Mouse (Mus musculus) stomach, postnatal 0 days (tissue): ENCODE measurements around the gene Mrpl52. TPM values are rescaled to one million over a fixed set of nuclear protein-coding genes. Genes with fewer than 3 reads are reported as not detected.

Experiments
- ATAC-seq: fragments of 200-750 bp; cut with Nextera tagmentation; 2 replicates; pipeline ENCODE4 v1.8.0; 2017; ENCODE audit not compliant: low FRiP score, low TSS enrichment
- DNase-seq: peaks from one replicate; pipeline ENCODE4 v3.0.0-alpha.2; 2016; ENCODE audit warnings: low spot score
- H3K27ac ChIP-seq: fragments of 300-500 bp; sonication (generic); replicated peaks from 2 replicates; pipeline ENCODE4 v1.5.1; 2014; ENCODE audit warnings: mild to moderate bottlenecking, control low read depth
- H3K27me3 ChIP-seq: fragments of 300-500 bp; sonication (generic); 2 replicates; pipeline ENCODE4 v1.6.1; 2014; ENCODE audit warnings: low read length; ENCODE audit not compliant: control insufficient read depth, insufficient read depth
- H3K36me3 ChIP-seq: fragments of 300-500 bp; sonication (generic); 2 replicates; pipeline ENCODE4 v1.6.1; 2014; ENCODE audit warnings: low read length, mixed read lengths; ENCODE audit not compliant: control insufficient read depth, insufficient read depth
- H3K4me1 ChIP-seq: fragments of 300-500 bp; sonication (generic); replicated peaks from 2 replicates; pipeline ENCODE4 v1.6.1; 2014; ENCODE audit warnings: antibody characterized with exemption; ENCODE audit not compliant: control insufficient read depth, insufficient read depth
- H3K4me2 ChIP-seq: fragments of 300-500 bp; sonication (generic); replicated peaks from 2 replicates; pipeline ENCODE4 v1.6.1; 2014; ENCODE audit warnings: low read depth, mild to moderate bottlenecking, control low read depth, moderate library complexity
- H3K4me3 ChIP-seq: fragments of 300-500 bp; sonication (generic); 2 replicates; pipeline ENCODE4 v1.5.1; 2014; ENCODE audit warnings: low read depth, low read length, control low read depth
- H3K9ac ChIP-seq: fragments of 300-500 bp; sonication (generic); 2 replicates; pipeline ENCODE4 v1.6.1; 2014; ENCODE audit warnings: mild to moderate bottlenecking, low read length, control low read depth, mixed read lengths
- H3K9me3 ChIP-seq: fragments of 300-500 bp; sonication (generic); 2 replicates; pipeline ENCODE4 v1.6.1; 2016; ENCODE audit warnings: low read length; ENCODE audit not compliant: control insufficient read depth
- CTCF ChIP-seq: IDR thresholded peaks from 2 replicates; pipeline ENCODE4 v1.5.1; 2016; ENCODE audit warnings: antibody characterized with exemption, low read depth, mild to moderate bottlenecking, moderate library complexity
- EP300 ChIP-seq: optimal IDR thresholded peaks from 2 replicates; pipeline ENCODE3; 2016; ENCODE audit warnings: antibody characterized with exemption
- WGBS: fragments of 180-500 bp; shearing (Covaris S2); extraction: QIAGEN DNeasy Blood & Tissue Kit; methylation state at CpG from one replicate; pipeline ENCODE4 v1.1.7; 2014; 5-methylcytosine and 5-hydroxymethylcytosine counted together
- polyA plus RNA-seq: library from polyadenylated mRNA; unstranded; fragments of >200 nt; fragmentation: Nextera tagmentation; extraction: Ambion mirVana; gene quantifications from 2 replicates; pipeline ENCODE4 v1.2.1, GENCODE M21; 2015

The Mrpl52 gene
- polyA plus RNA-seq, 1 experiment from 2014 or later, result 339 TPM

DNA sequence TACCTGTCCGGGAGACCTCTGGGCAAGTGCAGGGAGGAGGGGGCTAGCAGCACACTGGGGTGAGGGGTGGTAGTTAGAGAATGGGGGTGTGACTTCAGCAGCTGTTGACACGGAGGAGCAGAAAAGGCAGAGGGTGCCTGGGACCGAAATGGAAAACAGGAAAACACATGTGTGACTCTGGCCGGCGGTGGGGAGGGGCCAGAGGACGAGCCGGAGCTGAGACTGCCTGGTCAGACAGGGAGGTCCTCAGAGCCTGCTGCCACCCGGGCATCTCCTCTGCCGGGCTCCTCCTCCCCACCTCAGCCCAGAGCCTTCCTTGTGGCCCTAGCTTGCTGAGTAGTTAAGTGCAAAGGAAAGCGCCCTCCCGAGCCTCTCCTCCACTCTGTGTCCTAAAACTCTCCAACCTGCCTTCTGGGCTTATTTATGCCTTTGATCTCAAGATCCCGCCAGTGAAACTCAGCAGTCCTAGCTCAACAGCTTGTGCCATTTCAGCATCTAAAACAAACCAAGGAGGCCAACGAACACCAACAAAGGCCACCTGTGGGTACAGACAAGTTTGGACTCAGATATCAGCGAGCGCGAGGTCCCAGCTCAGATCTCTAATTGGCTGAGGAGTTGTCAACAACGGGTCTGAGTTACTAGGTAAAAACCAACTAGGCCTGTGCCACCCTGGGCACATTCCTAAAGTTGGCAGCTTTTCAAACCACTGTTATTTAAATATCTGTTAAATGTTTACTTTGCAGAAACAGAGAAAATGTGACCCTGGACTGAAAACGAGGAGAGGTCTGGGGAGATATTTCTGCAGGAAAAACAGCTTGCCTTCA, 12.6 kb upstream of the Mrpl52 start:
- ATAC-seq, result no peak
- Histone ChIP-seq H3K9me3 (no peaks in the 10 kb centered on the region), H3K27me3 (no peaks in the 10 kb centered on the region), H3K27ac (peak overlapping the region; percentile 82), H3K4me3 (peak overlapping the region; percentile 17), H3K36me3 (no peaks in the 10 kb centered on the region), H3K4me1 (peaks cover 11% of the 10 kb centered on the region), H3K4me2 (peak overlapping the region; percentile 52), H3K9ac (peak overlapping the region; percentile 50)
- TF ChIP-seq EP300, result no peak
- TF ChIP-seq CTCF, result no peak
- WGBS, result 8% methylated on average over 16 of the region's 18 CpGs
- peak; percentile 46 for DNase-seq

GRCm38 (mm10) chr14:54415241-54416020, 11.3 kb upstream of the Mrpl52 start:
- H3K4me1 ChIP-seq, result peaks cover 11% of the 10 kb centered on the region
- DNase-seq, result peak; percentile 44
- H3K9ac ChIP-seq, result no peak overlapping the region
- H3K36me3 ChIP-seq, result no peaks in the 10 kb centered on the region
- WGBS, result 36% methylated on average over 13 of the region's 13 CpGs
- TF ChIP-seq EP300 (no peak), CTCF (no peak)
- no peaks in the 10 kb centered on the region for H3K27me3 ChIP-seq
- no peak overlapping the region for H3K4me2 ChIP-seq
- peak; percentile 29 for ATAC-seq
- no peak overlapping the region for H3K4me3 ChIP-seq
- no peaks in the 10 kb centered on the region for H3K9me3 ChIP-seq
- H3K27ac ChIP-seq, result no peak overlapping the region

DNA sequence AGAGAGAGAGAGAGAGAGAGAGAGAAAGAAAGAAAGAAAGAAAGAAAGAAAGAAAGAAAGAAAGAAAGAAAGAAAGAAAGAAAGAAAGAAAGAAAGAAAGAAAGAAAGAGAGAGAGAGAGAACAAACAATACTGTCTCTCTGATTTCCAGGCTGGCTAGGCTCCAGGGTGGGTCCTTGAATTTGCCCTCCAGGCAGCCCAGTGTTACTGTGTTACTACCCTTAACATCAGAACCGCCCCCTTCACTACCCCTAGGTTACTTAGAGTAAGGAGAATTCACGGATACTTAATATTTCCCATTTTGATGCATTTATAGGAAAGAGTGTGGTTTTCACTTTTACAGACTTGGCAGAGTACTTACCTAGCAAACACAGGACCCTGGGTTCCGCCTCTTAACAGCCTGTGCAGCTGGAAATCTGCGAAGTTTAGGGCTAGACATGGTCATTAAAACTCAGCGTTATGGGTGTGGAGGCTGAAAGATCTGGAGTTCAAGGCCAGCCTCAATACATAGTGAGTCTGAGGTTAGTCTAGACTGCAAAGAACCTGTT, 10.4 kb upstream of the Mrpl52 start:
- WGBS, result 71% methylated on average over 5 of the region's 5 CpGs
- no peak overlapping the region for H3K9ac ChIP-seq
- TF ChIP-seq EP300, result no peak
- no peak for TF ChIP-seq CTCF
- no peak overlapping the region for H3K27ac ChIP-seq
- peaks cover 8% of the 10 kb centered on the region for H3K4me1 ChIP-seq
- H3K27me3 ChIP-seq, result no peaks in the 10 kb centered on the region
- no peak for DNase-seq
- H3K36me3 ChIP-seq, result no peaks in the 10 kb centered on the region
- no peak for ATAC-seq
- H3K9me3 ChIP-seq, result no peaks in the 10 kb centered on the region
- H3K4me3 ChIP-seq, result no peak overlapping the region
- H3K4me2 ChIP-seq, result no peak overlapping the region

- WGBS, result 84% methylated on average over 4 of the region's 4 CpGs
- Histone ChIP-seq H3K4me3 (no peak overlapping the region), H3K4me1 (peaks cover 8% of the 10 kb centered on the region), H3K27ac (no peak overlapping the region), H3K9ac (no peak overlapping the region), H3K4me2 (no peak overlapping the region), H3K9me3 (no peaks in the 10 kb centered on the region), H3K36me3 (no peaks in the 10 kb centered on the region), H3K27me3 (no peaks in the 10 kb centered on the region)
- ATAC-seq (no peak), DNase-seq (no peak)
- TF ChIP-seq EP300 (no peak), CTCF (no peak)
These were observed 9.9 kb upstream of the Mrpl52 start for GRCm38 (mm10) chr14:54416830-54417229.

DNA sequence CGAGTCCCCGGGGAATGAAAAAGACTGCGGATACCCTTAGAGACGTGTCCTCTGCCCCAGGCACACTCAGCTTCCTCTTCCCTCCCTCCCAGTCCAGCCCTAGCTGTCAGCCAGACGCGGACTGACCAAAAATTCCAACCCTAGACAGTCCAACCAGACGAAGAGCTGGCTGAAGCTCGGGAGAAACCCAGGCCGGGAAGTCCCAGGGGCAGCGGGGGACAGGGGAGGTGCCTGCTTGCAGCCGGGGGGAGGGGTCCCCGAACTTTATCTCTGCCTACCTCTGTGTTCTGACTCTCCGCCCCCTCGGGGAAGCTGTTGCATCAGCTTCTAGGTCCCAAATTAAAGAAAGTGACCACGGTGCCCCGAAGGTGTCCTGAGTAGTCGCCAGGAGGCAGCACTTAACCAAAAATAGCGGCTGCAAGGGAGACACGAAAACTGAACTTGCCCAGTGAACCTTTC, 9.1 kb upstream of the Mrpl52 start, which contains the start of gene Slc7a7:
Gene Slc7a7, minus strand, starts transcription at position 158 of the 459 bp plus-strand sequence.
- H3K27me3 ChIP-seq, result no peaks in the 10 kb centered on the region
- H3K9me3 ChIP-seq, result no peaks in the 10 kb centered on the region
- no peak within 1 kb of the TSS for H3K4me3 ChIP-seq
- H3K4me2 ChIP-seq, result no peak within 1 kb of the TSS
- peak; percentile 59 for TF ChIP-seq CTCF
- no peak for TF ChIP-seq EP300
- ATAC-seq (no peak), DNase-seq (peak; percentile 31)
- H3K4me1 ChIP-seq, result peaks cover 8% of the 10 kb centered on the region
- no peaks in the 10 kb centered on the region for H3K36me3 ChIP-seq
- WGBS, result 22% methylated on average over 19 of the region's 19 CpGs
- H3K27ac ChIP-seq, result no peak within 1 kb of the TSS
- no peak within 1 kb of the TSS for H3K9ac ChIP-seq
